Mouse (Mus musculus) lung, postnatal 0 days (tissue): Measurements from ENCODE around the gene Olfr1045. TPM values are rescaled to one million over a fixed set of nuclear protein-coding genes. Genes with fewer than 3 reads are reported as not detected.

Experiments
- ATAC-seq: fragments of 200-750 bp; cut with Nextera tagmentation; 2 replicates; pipeline ENCODE4 v1.8.0; 2017; ENCODE audit warnings: moderate library complexity
- DNase-seq: peaks from one replicate; pipeline ENCODE4 v3.0.0-alpha.2; 2016; ENCODE audit warnings: low spot score
- H3K27ac ChIP-seq: fragments of 300-500 bp; sonication (generic); 2 replicates; pipeline ENCODE4 v1.5.1; 2014; ENCODE audit warnings: antibody characterized with exemption, mild to moderate bottlenecking, low read length, mixed read lengths
- H3K27me3 ChIP-seq: fragments of 300-500 bp; sonication (generic); replicated peaks from 2 replicates; pipeline ENCODE4 v1.6.1; 2014; ENCODE audit warnings: low read length, mixed read lengths; ENCODE audit not compliant: insufficient read depth
- H3K36me3 ChIP-seq: fragments of 300-500 bp; sonication (generic); 2 replicates; pipeline ENCODE4 v1.6.1; 2014; ENCODE audit warnings: low read length, mixed read lengths; ENCODE audit not compliant: insufficient read depth
- H3K4me1 ChIP-seq: fragments of 300-500 bp; sonication (generic); 2 replicates; pipeline ENCODE4 v1.6.1; 2014; ENCODE audit warnings: antibody characterized with exemption, low read depth, low read length, mixed read lengths; ENCODE audit not compliant: insufficient read depth
- H3K4me2 ChIP-seq: fragments of 300-500 bp; sonication (generic); replicated peaks from 2 replicates; pipeline ENCODE4 v1.6.1; 2014; ENCODE audit warnings: low read depth, mild to moderate bottlenecking, low read length, moderate library complexity, mixed read lengths
- H3K4me3 ChIP-seq: fragments of 300-500 bp; sonication (generic); 2 replicates; pipeline ENCODE4 v1.5.1; 2014; ENCODE audit warnings: low read depth, low read length
- H3K9ac ChIP-seq: fragments of 300-500 bp; sonication (generic); replicated peaks from 2 replicates; pipeline ENCODE4 v1.6.1; 2014; ENCODE audit warnings: low read depth, mild to moderate bottlenecking
- H3K9me3 ChIP-seq: fragments of 300-500 bp; sonication (generic); 2 replicates; pipeline ENCODE4 v1.6.1; 2016; ENCODE audit warnings: low read length, mixed read lengths
- CTCF ChIP-seq: IDR thresholded peaks from 2 replicates; pipeline ENCODE4 v1.5.1; 2016; ENCODE audit warnings: antibody characterized with exemption, mild to moderate bottlenecking
- EP300 ChIP-seq: IDR thresholded peaks from 2 replicates; pipeline ENCODE4 v1.6.1; 2016; ENCODE audit warnings: antibody characterized with exemption, mild to moderate bottlenecking, control low read depth
- WGBS: fragments of 180-500 bp; shearing (Covaris S2); extraction: QIAGEN DNeasy Blood & Tissue Kit; methylation state at CpG from one replicate; pipeline ENCODE4 v1.1.7; 2014; 5-methylcytosine and 5-hydroxymethylcytosine counted together
- polyA plus RNA-seq: library from polyadenylated mRNA; unstranded; fragments of >200 nt; fragmentation: Nextera tagmentation; extraction: Ambion mirVana; gene quantifications from 2 replicates; pipeline ENCODE4 v1.2.1, GENCODE M21; 2015

Gene Olfr1045
- polyA plus RNA-seq: not detected in 2 replicates

DNA sequence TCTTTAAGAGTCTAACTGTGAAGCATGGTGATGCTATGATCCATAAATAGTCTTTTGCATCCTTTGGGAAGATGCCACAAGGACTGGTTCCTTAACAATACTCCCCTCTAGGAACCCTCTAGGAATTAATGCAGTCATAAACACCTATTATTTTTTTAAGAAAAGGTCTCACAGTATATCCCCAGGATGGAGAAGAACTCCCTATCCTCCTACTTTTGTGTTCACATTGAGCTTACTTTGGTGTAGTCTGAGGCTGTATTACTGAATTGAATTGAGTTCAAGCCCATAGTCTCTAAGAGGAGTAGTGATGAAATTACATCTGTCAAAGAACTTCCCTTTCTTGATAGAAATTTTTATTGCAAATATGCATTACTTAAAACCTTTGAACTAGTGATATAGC lies at the start of gene Olfr1045:
Gene Olfr1045, minus strand, starts transcription at position 101 of the 400 bp plus-strand sequence.
- no peak for ATAC-seq
- Histone ChIP-seq H3K4me2 (no peak within 1 kb of the TSS), H3K27me3 (no peaks in the 10 kb centered on the region), H3K4me3 (no peak within 1 kb of the TSS), H3K36me3 (no peaks in the 10 kb centered on the region), H3K9me3 (no peaks in the 10 kb centered on the region), H3K4me1 (no peaks in the 10 kb centered on the region), H3K9ac (no peak within 1 kb of the TSS), H3K27ac (no peak within 1 kb of the TSS)
- no peak for DNase-seq
- no peak for TF ChIP-seq EP300
- no peak for TF ChIP-seq CTCF

DNA sequence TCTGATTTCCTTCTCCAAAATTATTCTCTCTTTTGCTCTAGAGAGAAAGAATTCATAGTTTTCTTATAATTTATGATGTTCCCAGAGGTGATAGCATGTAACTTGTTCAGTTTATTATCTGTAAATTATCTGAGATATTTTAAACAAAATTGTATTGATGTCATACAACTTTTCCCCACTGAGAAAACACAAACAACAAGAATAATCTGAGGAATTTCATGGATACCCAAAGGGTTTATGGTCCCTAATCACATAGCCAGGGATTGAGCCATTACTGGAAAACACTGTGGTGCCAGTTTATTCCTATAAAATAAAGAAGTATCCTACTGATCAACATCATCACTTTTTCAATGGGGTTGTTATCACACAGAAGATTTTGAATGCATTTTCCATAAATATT lies 37.4 kb upstream of the Olfr1045 start, which contains the start of gene Olfr1048:
Gene Olfr1048, minus strand, starts transcription at position 101 of the 400 bp plus-strand sequence.
- ATAC-seq: no peak
- Histone ChIP-seq H3K4me2 (no peak within 1 kb of the TSS), H3K4me3 (no peak within 1 kb of the TSS), H3K9ac (no peak within 1 kb of the TSS), H3K27me3 (no peaks in the 10 kb centered on the region), H3K9me3 (no peaks in the 10 kb centered on the region), H3K27ac (no peak within 1 kb of the TSS), H3K4me1 (no peaks in the 10 kb centered on the region), H3K36me3 (no peaks in the 10 kb centered on the region)
- DNase-seq: no peak
- TF ChIP-seq EP300 (no peak), CTCF (no peak)

DNA sequence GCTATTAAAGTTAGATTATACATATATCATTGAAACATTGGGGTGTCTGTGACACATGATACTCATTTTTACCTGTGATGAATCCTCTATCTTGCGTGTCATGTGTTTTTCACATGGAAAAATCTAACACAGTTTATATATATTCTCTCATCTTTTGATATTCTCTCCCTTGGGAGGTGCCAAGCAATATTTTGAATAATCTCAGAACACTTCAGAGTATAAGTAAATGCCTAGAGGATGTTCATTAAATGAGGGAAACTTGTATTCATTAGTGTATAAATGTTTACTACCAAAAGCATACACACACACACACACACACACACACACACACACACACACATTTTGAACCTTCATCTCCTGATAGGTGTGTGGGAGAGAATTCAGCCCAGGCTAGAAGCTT lies 28.5 kb upstream of the Olfr1045 start, which contains the start of gene Olfr1047:
Gene Olfr1047, minus strand, starts transcription at position 101 of the 400 bp plus-strand sequence.
- TF ChIP-seq CTCF (no peak), EP300 (no peak)
- no peak within 1 kb of the TSS for H3K4me3 ChIP-seq
- DNase-seq: no peak
- H3K4me2 ChIP-seq: no peak within 1 kb of the TSS
- no peak within 1 kb of the TSS for H3K9ac ChIP-seq
- no peak within 1 kb of the TSS for H3K27ac ChIP-seq
- H3K9me3 ChIP-seq: no peaks in the 10 kb centered on the region
- no peaks in the 10 kb centered on the region for H3K27me3 ChIP-seq
- H3K4me1 ChIP-seq: no peaks in the 10 kb centered on the region
- 87% methylated on average over 1 of the region's 1 CpGs for WGBS
- no peak for ATAC-seq
- H3K36me3 ChIP-seq: no peaks in the 10 kb centered on the region

DNA sequence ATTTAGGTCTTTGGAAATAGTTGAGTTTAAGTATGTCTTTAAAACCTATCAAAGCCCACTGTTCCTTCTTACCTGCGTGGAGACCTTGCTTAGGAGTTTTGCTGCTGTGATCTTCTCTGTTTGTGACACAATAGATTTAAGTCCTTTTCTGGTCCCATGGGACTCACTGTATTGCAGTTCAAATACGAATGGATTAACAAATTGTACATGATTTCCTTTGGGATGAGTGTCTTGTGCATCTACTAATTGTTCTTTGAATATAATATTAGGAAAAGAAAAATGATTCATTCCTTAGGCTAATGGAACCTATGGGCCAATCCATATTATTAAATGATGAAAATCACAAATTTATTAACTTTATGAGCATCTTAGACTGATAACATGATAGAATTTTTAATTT lies 16.4 kb upstream of the Olfr1045 start, which contains the start of gene Olfr1046:
Gene Olfr1046, minus strand, starts transcription at position 101 of the 400 bp plus-strand sequence.
- Histone ChIP-seq H3K4me1 (no peaks in the 10 kb centered on the region), H3K4me3 (no peak within 1 kb of the TSS), H3K27me3 (no peaks in the 10 kb centered on the region), H3K27ac (no peak within 1 kb of the TSS), H3K9ac (no peak within 1 kb of the TSS), H3K36me3 (no peaks in the 10 kb centered on the region), H3K4me2 (no peak within 1 kb of the TSS), H3K9me3 (no peaks in the 10 kb centered on the region)
- ATAC-seq (no peak), DNase-seq (no peak)
- 59% methylated on average over 2 of the region's 2 CpGs for WGBS
- TF ChIP-seq EP300 (no peak), CTCF (no peak)

- Histone ChIP-seq H3K4me1 (no peaks in the 10 kb centered on the region), H3K27me3 (no peaks in the 10 kb centered on the region), H3K4me3 (no peak overlapping the region), H3K27ac (no peak overlapping the region), H3K36me3 (no peaks in the 10 kb centered on the region), H3K9ac (no peak overlapping the region), H3K4me2 (no peak overlapping the region), H3K9me3 (no peaks in the 10 kb centered on the region)
- DNase-seq (no peak), ATAC-seq (no peak)
- TF ChIP-seq EP300 (no peak), CTCF (no peak)
- WGBS: 33% methylated on average over 1 of the region's 1 CpGs
Measured at GRCm38 (mm10) chr2:86195863-86196262, 6.9 kb downstream of the Olfr1045 start.

DNA sequence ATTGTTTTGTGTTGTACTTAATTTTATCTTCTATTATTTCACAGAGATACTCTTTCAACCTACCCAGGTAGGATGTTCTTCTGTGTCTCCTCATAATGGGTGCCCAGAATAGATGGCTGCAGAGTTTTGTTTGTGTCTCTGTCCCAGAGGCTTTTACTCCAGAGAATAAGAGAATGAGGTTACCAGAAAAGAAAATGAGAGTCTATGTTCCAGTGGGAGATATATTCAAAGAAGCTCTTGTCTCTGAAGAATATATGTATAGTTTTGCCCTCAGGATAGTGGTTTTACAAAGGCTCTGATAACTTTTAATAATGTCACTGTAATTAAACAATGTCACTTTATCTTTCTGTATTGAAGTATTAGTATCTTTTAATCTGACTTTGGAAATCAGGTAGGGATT lies 17.2 kb downstream of the Olfr1045 start, which contains the start of gene Olfr52:
Gene Olfr52, minus strand, starts transcription at position 101 of the 400 bp plus-strand sequence.
- no peaks in the 10 kb centered on the region for H3K27me3 ChIP-seq
- ATAC-seq: no peak
- TF ChIP-seq CTCF (no peak), EP300 (no peak)

DNA sequence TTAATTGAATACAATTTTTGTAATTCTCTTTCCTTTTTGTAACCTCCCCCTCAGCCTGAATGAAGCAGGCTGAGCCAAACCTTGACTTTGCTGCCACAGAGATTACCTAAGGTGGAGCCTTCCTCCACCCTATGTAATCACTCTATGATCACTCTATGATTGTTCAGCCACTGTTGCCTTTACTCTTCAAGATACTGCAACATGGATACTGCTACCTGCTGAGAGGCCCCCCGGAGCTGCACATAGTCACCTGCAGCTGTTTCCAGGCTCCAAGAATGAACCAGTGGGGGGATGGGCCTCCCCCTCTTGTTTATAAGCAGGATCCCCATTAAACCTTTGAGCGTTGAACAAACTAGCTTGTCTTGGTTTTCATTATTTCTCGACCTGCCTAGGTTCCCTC lies 22.9 kb downstream of the Olfr1045 start:
- DNase-seq: no peak
- no peaks in the 10 kb centered on the region for H3K27me3 ChIP-seq
- no peak for TF ChIP-seq EP300
- TF ChIP-seq CTCF: no peak
- H3K9ac ChIP-seq: no peak overlapping the region
- H3K27ac ChIP-seq: no peak overlapping the region
- no peaks in the 10 kb centered on the region for H3K9me3 ChIP-seq
- WGBS: 72% methylated on average over 3 of the region's 3 CpGs
- no peak overlapping the region for H3K4me3 ChIP-seq
- no peaks in the 10 kb centered on the region for H3K36me3 ChIP-seq
- no peak overlapping the region for H3K4me2 ChIP-seq
- no peaks in the 10 kb centered on the region for H3K4me1 ChIP-seq
- ATAC-seq: no peak

More for the DNA sequence above, 17.2 kb downstream of the Olfr1045 start, which contains the start of gene Olfr52:
- no peak for DNase-seq
- no peaks in the 10 kb centered on the region for H3K9me3 ChIP-seq
- no peaks in the 10 kb centered on the region for H3K4me1 ChIP-seq
- no peak within 1 kb of the TSS for H3K4me3 ChIP-seq
- H3K36me3 ChIP-seq: no peaks in the 10 kb centered on the region
- H3K4me2 ChIP-seq: no peak within 1 kb of the TSS
- no peak within 1 kb of the TSS for H3K9ac ChIP-seq
- no peak within 1 kb of the TSS for H3K27ac ChIP-seq
